Mouse (Mus musculus) hindbrain, embryonic 16.5 days (tissue): Measurements from ENCODE around the gene Gm28372. TPM values are rescaled to one million over a fixed set of nuclear protein-coding genes. Genes with fewer than 3 reads are reported as not detected.

ENCODE experiments used
- ATAC-seq: fragments of 200-750 bp; cut with Nextera tagmentation; 2 replicates; pipeline ENCODE4 v1.8.0; 2017; ENCODE audit warnings: moderate TSS enrichment, moderate library complexity
- H3K27ac ChIP-seq: fragments of 300-500 bp; sonication (generic); 2 replicates; pipeline ENCODE4 v1.5.1; 2014; ENCODE audit warnings: low read depth, mild to moderate bottlenecking, control low read depth, low read length, moderate library complexity
- H3K27me3 ChIP-seq: fragments of 300-500 bp; sonication (generic); replicated peaks from 2 replicates; pipeline ENCODE4 v1.6.1; 2014; ENCODE audit warnings: low read length; ENCODE audit not compliant: control insufficient read depth, insufficient read depth
- H3K36me3 ChIP-seq: fragments of 300-500 bp; sonication (generic); 2 replicates; pipeline ENCODE4 v1.6.1; 2014; ENCODE audit warnings: mild to moderate bottlenecking, low read length, moderate library complexity, mixed read lengths; ENCODE audit not compliant: control insufficient read depth, insufficient read depth
- H3K4me1 ChIP-seq: fragments of 300-500 bp; sonication (generic); 2 replicates; pipeline ENCODE4 v1.6.1; 2014; ENCODE audit warnings: low read depth, low read length; ENCODE audit not compliant: control insufficient read depth, insufficient read depth
- H3K4me2 ChIP-seq: fragments of 300-500 bp; sonication (generic); 2 replicates; pipeline ENCODE4 v1.6.1; 2014; ENCODE audit warnings: mild to moderate bottlenecking, low read length, control low read depth, moderate library complexity
- H3K4me3 ChIP-seq: fragments of 300-500 bp; sonication (generic); 2 replicates; pipeline ENCODE4 v1.5.1; 2014; ENCODE audit warnings: mild to moderate bottlenecking, low read length, control low read depth, moderate library complexity
- H3K9ac ChIP-seq: fragments of 300-500 bp; sonication (generic); 2 replicates; pipeline ENCODE4 v1.6.1; 2014; ENCODE audit warnings: low read depth, mild to moderate bottlenecking, control low read depth, low read length, moderate library complexity
- H3K9me3 ChIP-seq: fragments of 300-500 bp; sonication (generic); 2 replicates; pipeline ENCODE4 v1.6.1; 2014; ENCODE audit warnings: mild to moderate bottlenecking, low read length, moderate library complexity; ENCODE audit not compliant: control insufficient read depth
- WGBS: fragments of 180-500 bp; shearing (Covaris S2); extraction: QIAGEN DNeasy Blood & Tissue Kit; methylation state at CpG from one replicate; pipeline ENCODE4 v1.1.7; 2014; 5-methylcytosine and 5-hydroxymethylcytosine counted together
- polyA plus RNA-seq: library from polyadenylated mRNA; unstranded; fragments of >200 nt; fragmentation: Nextera tagmentation; extraction: Ambion mirVana; gene quantifications from 2 replicates; pipeline ENCODE4 v1.2.1, GENCODE M21; 2015

Gene Gm28372
- polyA plus RNA-seq, 1 experiment from 2014 or later = not detected

GRCm38 (mm10) chr2:130424126-130424853 lies 19.3 kb downstream of the Gm28372 start, which contains the start of the genes Vps16 and Pced1a:
Gene Vps16 (plus strand): TSS chr2:130424339.
Gene Pced1a (minus strand): TSS chr2:130424701.
- Histone ChIP-seq H3K27me3 (no peaks in the 10 kb centered on the region), H3K9me3 (no peaks in the 10 kb centered on the region), H3K4me2 (peak within 1 kb of the TSS; percentile 84), H3K9ac (peak within 1 kb of the TSS; percentile 85), H3K4me3 (peak within 1 kb of the TSS; percentile 90), H3K27ac (peak within 1 kb of the TSS; percentile 97), H3K4me1 (peaks cover 26% of the 10 kb centered on the region), H3K36me3 (no peaks in the 10 kb centered on the region)
- WGBS = under 1% methylated on average over 58 of the region's 58 CpGs
- peak; percentile 96 for ATAC-seq

- peak overlapping the region; percentile 84 for H3K4me2 ChIP-seq
- no peak for ATAC-seq
- no peaks in the 10 kb centered on the region for H3K36me3 ChIP-seq
- no peaks in the 10 kb centered on the region for H3K27me3 ChIP-seq
- H3K4me1 ChIP-seq = peaks cover 26% of the 10 kb centered on the region
- 38% methylated on average over 5 of the region's 5 CpGs for WGBS
- H3K4me3 ChIP-seq = peak overlapping the region; percentile 90
- H3K9me3 ChIP-seq = no peaks in the 10 kb centered on the region
- peak overlapping the region; percentile 97 for H3K27ac ChIP-seq
- H3K9ac ChIP-seq = peak overlapping the region; percentile 85
Observed at GRCm38 (mm10) chr2:130425112-130425511, 20.1 kb downstream of the Gm28372 start.

DNA sequence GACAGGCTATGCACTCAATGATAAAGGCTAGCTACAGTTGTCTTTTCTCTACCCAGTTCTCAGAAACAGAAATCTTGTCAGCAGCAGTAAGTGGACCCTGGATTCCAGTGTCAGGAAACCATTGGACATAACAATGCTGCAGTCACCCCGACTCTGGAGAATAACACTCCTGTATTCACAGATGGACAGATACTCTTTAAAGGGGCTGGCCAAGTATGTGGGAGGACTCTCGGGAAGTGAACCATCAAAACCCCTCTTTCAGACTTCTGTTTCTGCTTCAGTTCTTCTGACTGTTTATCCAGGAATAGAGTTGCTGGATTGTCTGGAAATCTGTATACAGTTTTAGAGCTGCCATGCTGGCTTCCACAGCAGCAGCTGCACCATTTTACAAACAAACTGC lies 24.8 kb downstream of the Gm28372 start:
- ATAC-seq = no peak
- Histone ChIP-seq H3K9ac (no peak overlapping the region), H3K4me1 (peaks cover 11% of the 10 kb centered on the region), H3K4me3 (no peak overlapping the region), H3K36me3 (no peaks in the 10 kb centered on the region), H3K9me3 (no peaks in the 10 kb centered on the region), H3K27me3 (no peaks in the 10 kb centered on the region), H3K27ac (no peak overlapping the region), H3K4me2 (no peak overlapping the region)
- 50% methylated on average over 2 of the region's 2 CpGs for WGBS

- 88% methylated on average over 3 of the region's 3 CpGs for WGBS
- H3K4me1 ChIP-seq = peaks cover 5% of the 10 kb centered on the region
- no peak overlapping the region for H3K9ac ChIP-seq
- ATAC-seq = no peak
- H3K9me3 ChIP-seq = no peaks in the 10 kb centered on the region
- H3K27me3 ChIP-seq = no peaks in the 10 kb centered on the region
- H3K4me3 ChIP-seq = no peak overlapping the region
- no peak overlapping the region for H3K4me2 ChIP-seq
- no peak overlapping the region for H3K27ac ChIP-seq
- no peaks in the 10 kb centered on the region for H3K36me3 ChIP-seq
Observed at GRCm38 (mm10) chr2:130430484-130430883, 25.4 kb downstream of the Gm28372 start.

DNA sequence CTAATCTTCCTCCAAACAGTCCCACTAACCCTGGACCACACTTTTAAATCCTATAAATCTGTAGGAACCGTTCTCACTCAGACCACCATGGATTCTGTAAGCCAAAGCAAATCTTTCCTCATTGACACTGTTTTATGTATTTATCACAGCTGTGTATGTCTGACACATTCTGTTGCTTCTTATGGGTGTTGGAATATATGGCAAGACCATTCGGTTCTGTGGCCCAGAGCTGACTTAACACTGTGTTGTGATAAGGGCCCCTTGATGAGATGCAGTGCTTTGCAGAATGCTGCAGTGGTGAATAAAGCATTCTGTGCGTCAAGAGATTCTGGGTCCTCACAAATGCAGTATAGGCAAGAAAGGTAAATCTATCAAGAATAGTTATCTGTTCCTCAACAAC lies 27.1 kb downstream of the Gm28372 start:
- ATAC-seq = no peak
- H3K4me2 ChIP-seq = no peak overlapping the region
- H3K27ac ChIP-seq = no peak overlapping the region
- no peaks in the 10 kb centered on the region for H3K9me3 ChIP-seq
- no peak overlapping the region for H3K9ac ChIP-seq
- H3K4me1 ChIP-seq = no peaks in the 10 kb centered on the region
- no peaks in the 10 kb centered on the region for H3K36me3 ChIP-seq
- H3K27me3 ChIP-seq = no peaks in the 10 kb centered on the region
- H3K4me3 ChIP-seq = no peak overlapping the region
- 96% methylated on average over 3 of the region's 3 CpGs for WGBS

- Histone ChIP-seq H3K9ac (no peak overlapping the region), H3K4me1 (no peaks in the 10 kb centered on the region), H3K4me3 (no peak overlapping the region), H3K36me3 (peaks cover 4% of the 10 kb centered on the region), H3K9me3 (no peaks in the 10 kb centered on the region), H3K27ac (no peak overlapping the region), H3K4me2 (no peak overlapping the region), H3K27me3 (no peaks in the 10 kb centered on the region)
- 23% methylated on average over 4 of the region's 4 CpGs for WGBS
- peak; percentile 67 for ATAC-seq
Observed at GRCm38 (mm10) chr2:130433152-130433551, 28.1 kb downstream of the Gm28372 start.

- Histone ChIP-seq H3K9ac (no peak overlapping the region), H3K4me1 (no peaks in the 10 kb centered on the region), H3K27me3 (no peaks in the 10 kb centered on the region), H3K36me3 (peaks cover 29% of the 10 kb centered on the region), H3K27ac (no peak overlapping the region), H3K4me3 (no peak overlapping the region), H3K9me3 (no peaks in the 10 kb centered on the region), H3K4me2 (no peak overlapping the region)
- no peak for ATAC-seq
- 94% methylated on average over 1 of the region's 1 CpGs for whole genome bisulfite sequencing
Observed at GRCm38 (mm10) chr2:130436769-130437168, 31.7 kb downstream of the Gm28372 start.

- Histone ChIP-seq H3K9ac (no peak overlapping the region), H3K27ac (no peak overlapping the region), H3K4me1 (no peaks in the 10 kb centered on the region), H3K4me3 (no peak overlapping the region), H3K9me3 (no peaks in the 10 kb centered on the region), H3K36me3 (peaks cover 37% of the 10 kb centered on the region), H3K4me2 (no peak overlapping the region), H3K27me3 (no peaks in the 10 kb centered on the region)
- no peak for ATAC-seq
- WGBS = 92% methylated on average over 3 of the region's 3 CpGs
Observed at GRCm38 (mm10) chr2:130438861-130439260, 33.8 kb downstream of the Gm28372 start.

GRCm38 (mm10) chr2:130439840-130440480 lies 34.9 kb downstream of the Gm28372 start:
- Histone ChIP-seq H3K27me3 (no peaks in the 10 kb centered on the region), H3K9ac (no peak overlapping the region), H3K4me1 (no peaks in the 10 kb centered on the region), H3K27ac (no peak overlapping the region), H3K4me3 (no peak overlapping the region), H3K36me3 (peaks cover 41% of the 10 kb centered on the region), H3K9me3 (no peaks in the 10 kb centered on the region), H3K4me2 (no peak overlapping the region)
- no peak for ATAC-seq
- WGBS = 93% methylated on average over 4 of the region's 4 CpGs
